Mouse (Mus musculus) liver, embryonic 15.5 days (tissue): ENCODE results near the gene Vezf1. TPM values are rescaled to one million over a fixed set of nuclear protein-coding genes. Genes with fewer than 3 reads are reported as not detected.

ENCODE experiments used
- ATAC-seq: fragments of 200-750 bp; cut with Nextera tagmentation; 2 replicates; pipeline ENCODE4 v1.8.0; 2017; ENCODE audit warnings: moderate number of reproducible peaks, mild to moderate bottlenecking, moderate library complexity; ENCODE audit not compliant: insufficient read depth
- H3K27ac ChIP-seq: fragments of 300-500 bp; sonication (generic); replicated peaks from 2 replicates; pipeline ENCODE4 v1.5.1; 2015; ENCODE audit warnings: mild to moderate bottlenecking, inconsistent platforms
- H3K27me3 ChIP-seq: fragments of 300-500 bp; sonication (generic); 2 replicates; pipeline ENCODE4 v1.6.1; 2015; ENCODE audit warnings: mild to moderate bottlenecking, inconsistent platforms
- H3K36me3 ChIP-seq: fragments of 300-500 bp; sonication (generic); replicated peaks from 2 replicates; pipeline ENCODE4 v1.6.1; 2015; ENCODE audit warnings: moderate library complexity, mild to moderate bottlenecking, inconsistent platforms
- H3K4me1 ChIP-seq: fragments of 300-500 bp; sonication (generic); replicated peaks from 2 replicates; pipeline ENCODE4 v1.6.1; 2015; ENCODE audit warnings: inconsistent platforms
- H3K4me2 ChIP-seq: fragments of 300-500 bp; sonication (generic); 2 replicates; pipeline ENCODE4 v1.6.1; 2015; ENCODE audit warnings: moderate library complexity, mild to moderate bottlenecking, inconsistent platforms
- H3K4me3 ChIP-seq: fragments of 300-500 bp; sonication (generic); replicated peaks from 2 replicates; pipeline ENCODE4 v1.5.1; 2015; ENCODE audit warnings: mild to moderate bottlenecking, inconsistent platforms
- H3K9ac ChIP-seq: fragments of 300-500 bp; sonication (generic); 2 replicates; pipeline ENCODE4 v1.6.1; 2015; ENCODE audit warnings: moderate library complexity, mild to moderate bottlenecking, inconsistent platforms
- H3K9me3 ChIP-seq: fragments of 300-500 bp; sonication (generic); replicated peaks from 2 replicates; pipeline ENCODE4 v1.6.1; 2016; ENCODE audit warnings: inconsistent platforms
- WGBS: fragments of 180-500 bp; shearing (Covaris S2); methylation state at CpG from one replicate; pipeline ENCODE4 v1.1.7; 2015; ENCODE audit warnings: mixed read lengths; ENCODE audit not compliant: insufficient replicate concordance; 5-methylcytosine and 5-hydroxymethylcytosine counted together
- polyA plus RNA-seq: library from polyadenylated mRNA; unstranded; fragments of >200 nt; fragmentation: Nextera tagmentation; extraction: Ambion mirVana; gene quantifications from 2 replicates; pipeline ENCODE4 v1.2.1, GENCODE M21; 2015

Vezf1 gene
- polyA plus RNA-seq, 1 experiment from 2014 or later: 8.3 TPM

- Histone ChIP-seq H3K4me1 (peaks cover 7% of the 10 kb centered on the region; the same call in 1 of the 2 replicates), H3K9ac (no peak overlapping the region), H3K36me3 (no peaks in the 10 kb centered on the region), H3K27ac (no peak overlapping the region), H3K9me3 (no peaks in the 10 kb centered on the region), H3K27me3 (peaks cover 8% of the 10 kb centered on the region; the same call in 1 of the 2 replicates), H3K4me2 (no peak overlapping the region), H3K4me3 (no peak overlapping the region)
- no peak for ATAC-seq
- WGBS: 66% methylated on average over 3 of the region's 3 CpGs
These were observed 61.2 kb downstream of the Vezf1 start for GRCm38 (mm10) chr11:88129281-88129680.

GRCm38 (mm10) chr11:88129935-88130334 is 61.9 kb downstream of the Vezf1 start:
- Histone ChIP-seq H3K27me3 (peaks cover 8% of the 10 kb centered on the region; the same call in 1 of the 2 replicates), H3K4me1 (peaks cover 7% of the 10 kb centered on the region; the same call in 1 of the 2 replicates), H3K4me3 (no peak overlapping the region), H3K9me3 (no peaks in the 10 kb centered on the region), H3K27ac (no peak overlapping the region), H3K9ac (no peak overlapping the region), H3K36me3 (no peaks in the 10 kb centered on the region), H3K4me2 (no peak overlapping the region)
- ATAC-seq: no peak
- WGBS: 81% methylated on average over 10 of the region's 10 CpGs

DNA sequence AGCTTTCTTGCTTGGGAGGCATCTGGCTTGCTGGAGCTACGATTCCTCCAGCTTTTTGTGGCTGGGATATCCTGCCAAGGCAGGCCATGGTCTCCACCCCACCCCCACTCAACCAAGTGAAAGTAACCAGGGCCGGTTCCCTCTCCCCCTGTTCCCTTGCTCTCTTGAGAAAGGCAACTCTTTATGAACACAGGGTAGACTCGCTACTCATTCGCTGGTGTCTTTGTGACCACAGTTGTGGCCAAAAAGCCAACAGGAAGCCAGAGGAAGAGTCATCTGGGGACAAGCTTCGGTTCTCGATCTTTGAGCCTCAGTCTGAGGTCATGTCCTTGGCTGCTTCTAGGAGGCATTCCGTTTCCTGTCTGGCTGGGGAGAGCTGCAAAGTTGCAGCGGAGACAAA is 63.8 kb downstream of the Vezf1 start:
- no peak for ATAC-seq
- H3K27ac ChIP-seq: no peak overlapping the region

More for the DNA sequence above, 63.8 kb downstream of the Vezf1 start:
- peak overlapping the region; percentile 7; the same call in 1 of the 2 replicates for H3K4me3 ChIP-seq
- H3K9me3 ChIP-seq: no peaks in the 10 kb centered on the region
- H3K36me3 ChIP-seq: no peaks in the 10 kb centered on the region
- no peak overlapping the region for H3K9ac ChIP-seq
- peaks cover 12% of the 10 kb centered on the region; the same call in 1 of the 2 replicates for H3K27me3 ChIP-seq
- peak overlapping the region; percentile 6; the same call in 1 of the 2 replicates for H3K4me2 ChIP-seq
- 9% methylated on average over 8 of the region's 8 CpGs for WGBS
- peaks cover 7% of the 10 kb centered on the region; the same call in 1 of the 2 replicates for H3K4me1 ChIP-seq

Other genes with a start within 250 kb of the Vezf1 start
- gene Lpo, start 240.0 kb upstream of the Vezf1 start, polyA plus RNA-seq: 0.03 TPM in 1 of 2 replicates, not detected in the other
- 1.2 and 1.4 TPM in 2 replicates for gene Mks1, start 215.1 kb upstream of the Vezf1 start, polyA plus RNA-seq
- 1.2 and 3.6 TPM in 2 replicates for gene Epx, start 192.7 kb upstream of the Vezf1 start, polyA plus RNA-seq
- gene Olfr462, start 176.0 kb upstream of the Vezf1 start, polyA plus RNA-seq: not detected in 2 replicates
- gene Olfr463, start 170.9 kb upstream of the Vezf1 start, polyA plus RNA-seq: not detected in 2 replicates
- gene Olfr464, start 147.3 kb upstream of the Vezf1 start, polyA plus RNA-seq: not detected in 2 replicates
- 6.6 and 6.9 TPM in 2 replicates for gene Dynll2, start 80.7 kb upstream of the Vezf1 start, polyA plus RNA-seq
- 108 and 113 TPM in 2 replicates for gene Srsf1, start 20.9 kb upstream of the Vezf1 start, polyA plus RNA-seq
- 1.1 and 1.5 TPM in 2 replicates for gene Cuedc1, start 29.8 kb downstream of the Vezf1 start, polyA plus RNA-seq
- 25.0 and 26.9 TPM in 2 replicates for gene Mrps23, start 136.1 kb downstream of the Vezf1 start, polyA plus RNA-seq
- not detected in 2 replicates for gene Ccdc182, start 225.8 kb downstream of the Vezf1 start, polyA plus RNA-seq